Mouse (Mus musculus) adrenal gland, adult 8-10 months (tissue): ENCODE measurements at regions not wholly inside any gene's neighbourhood (a gene's known extent, or its start where the extent isn't known, plus 50 kb on each side); places are given as distances from the start of the nearest gene placed in this dataset.

Source experiments
- DNase-seq: peaks from one replicate; pipeline ENCODE4 v3.0.0; 2022

DNA sequence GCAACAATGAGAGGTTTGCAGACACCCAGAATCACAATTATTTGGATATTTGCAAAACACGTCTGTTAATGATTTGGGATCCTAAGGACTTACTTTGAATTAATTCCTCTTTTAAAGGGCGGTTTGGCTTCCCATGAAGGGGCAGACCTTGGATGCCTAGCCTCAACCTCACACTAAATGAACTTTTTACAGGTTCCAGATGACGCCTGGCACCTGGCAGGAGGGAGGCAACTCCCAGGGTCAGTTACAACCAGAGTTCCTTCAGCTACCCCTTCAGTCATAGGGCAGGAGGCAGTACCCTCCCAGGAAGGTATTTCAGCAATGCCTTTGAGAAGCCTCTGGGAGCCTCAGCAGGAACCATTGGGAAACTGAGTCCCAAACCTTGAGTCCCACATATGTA, 57.9 kb upstream of the Stx18 start:
- no peak for DNase-seq

DNA sequence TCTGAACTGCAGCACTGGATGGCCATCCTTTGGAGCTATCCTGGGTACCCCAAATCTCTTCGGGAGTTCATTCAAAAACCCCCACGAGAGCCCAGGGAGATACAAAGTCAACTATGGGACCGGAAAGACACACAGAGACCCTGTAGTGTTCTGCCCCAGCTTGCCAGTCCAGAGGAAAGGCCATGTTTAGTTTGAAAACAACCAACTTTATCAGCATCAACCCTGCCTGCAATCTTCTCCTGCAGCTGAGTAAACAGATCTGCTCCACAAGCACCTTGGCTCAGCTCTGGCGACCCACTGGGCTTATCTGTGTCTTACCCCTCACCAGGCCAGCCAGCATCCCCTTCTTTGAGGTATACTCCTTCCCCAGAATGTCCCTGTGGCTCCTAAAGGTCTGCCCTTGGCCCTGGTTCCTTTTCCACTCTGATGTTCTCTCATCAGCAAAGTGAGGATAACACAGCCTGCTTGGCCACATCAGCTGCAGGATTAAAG, 61.6 kb upstream of the Stx18 start:
- no peak for DNase-seq

DNA sequence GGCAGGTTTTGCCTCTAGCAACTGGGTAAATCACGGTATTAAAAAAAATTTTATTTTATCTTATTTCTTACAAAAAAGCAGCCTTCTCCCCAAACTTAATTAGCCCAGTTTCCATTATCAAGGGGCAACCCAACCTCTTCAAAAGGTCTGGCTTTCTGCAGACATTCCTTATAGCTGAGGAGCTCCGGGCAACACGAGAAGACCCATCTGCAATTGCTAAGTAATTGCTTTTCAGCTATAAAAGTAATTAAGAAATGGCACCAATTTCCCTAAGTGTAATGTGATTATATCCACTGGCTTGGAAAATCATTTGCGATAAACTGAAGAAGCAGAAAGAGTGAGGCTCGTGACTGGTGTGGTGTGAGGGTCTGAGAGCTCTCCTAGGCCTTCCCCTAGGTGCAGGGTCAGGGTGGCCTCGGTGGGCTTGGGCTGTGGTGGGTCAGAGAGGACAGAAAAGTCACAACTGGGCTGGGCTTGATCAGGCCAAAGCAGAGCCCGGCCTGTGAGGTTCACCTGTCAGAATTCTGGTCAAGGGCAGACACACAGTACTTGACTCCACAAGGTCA, 65.5 kb upstream of the Stx18 start:
- DNase-seq: no peak

DNA sequence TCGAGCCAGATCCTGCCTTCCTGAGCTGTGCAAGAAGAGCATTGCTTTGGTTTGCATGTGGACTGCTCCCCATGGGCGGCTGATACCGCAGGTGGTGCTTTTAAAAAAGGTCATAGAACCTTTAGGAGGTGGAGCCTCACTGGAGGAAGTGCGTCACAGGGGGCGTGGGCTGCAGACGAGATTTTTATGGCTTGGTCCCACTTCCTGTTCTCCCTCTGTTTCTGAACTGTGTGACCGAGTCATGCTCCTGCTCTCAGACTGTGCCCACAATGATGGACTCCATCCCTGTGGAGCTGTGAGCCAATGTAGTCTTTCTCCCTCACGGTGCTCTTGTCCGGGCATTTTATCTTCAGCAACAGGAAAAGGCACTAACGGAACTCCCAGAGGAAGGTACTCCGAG, 66.8 kb upstream of the Stx18 start:
- DNase-seq: no peak

DNA sequence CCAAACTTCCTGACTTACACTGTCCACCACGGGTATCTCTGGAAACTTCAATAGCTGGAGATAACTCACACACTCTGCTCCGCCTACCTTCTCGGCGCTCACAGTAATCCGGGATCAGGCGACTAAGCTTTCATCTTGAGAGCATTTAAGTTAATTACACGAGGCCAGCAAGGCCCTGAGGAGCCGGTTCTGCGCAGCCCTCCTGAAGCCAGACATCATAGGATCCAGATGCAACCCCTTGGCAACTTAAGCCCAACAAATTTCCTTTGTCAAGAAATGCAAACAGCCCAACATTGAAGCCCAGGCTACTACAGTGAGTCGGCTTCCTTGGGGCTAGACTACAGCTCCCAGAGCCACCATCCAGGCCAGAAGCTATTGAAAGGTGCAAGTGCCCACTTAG, 69.9 kb upstream of the Stx18 start:
- no peak for DNase-seq

DNA sequence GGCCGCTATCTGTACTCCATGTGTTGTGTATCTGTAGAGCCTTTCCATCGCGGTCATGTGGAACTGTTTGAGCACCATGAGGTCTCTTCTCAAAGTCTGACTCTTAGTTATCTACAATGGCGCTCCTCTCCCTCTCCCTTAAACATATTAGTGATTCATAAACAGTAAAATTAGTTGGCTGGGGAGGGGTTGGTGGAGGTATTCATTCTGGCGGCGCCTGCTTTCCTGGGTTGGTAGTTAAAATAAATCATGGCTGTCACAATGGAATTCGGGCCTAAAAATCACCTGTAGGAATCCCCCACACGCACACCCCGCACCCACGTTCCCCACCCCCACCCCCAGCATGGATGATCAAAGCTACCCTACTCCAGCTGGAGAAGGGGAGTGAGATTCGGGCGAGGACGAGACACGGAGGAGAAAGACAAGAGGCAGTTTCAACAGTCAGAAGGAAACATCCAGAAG, 70.6 kb upstream of the Stx18 start:
- no peak for DNase-seq

DNA sequence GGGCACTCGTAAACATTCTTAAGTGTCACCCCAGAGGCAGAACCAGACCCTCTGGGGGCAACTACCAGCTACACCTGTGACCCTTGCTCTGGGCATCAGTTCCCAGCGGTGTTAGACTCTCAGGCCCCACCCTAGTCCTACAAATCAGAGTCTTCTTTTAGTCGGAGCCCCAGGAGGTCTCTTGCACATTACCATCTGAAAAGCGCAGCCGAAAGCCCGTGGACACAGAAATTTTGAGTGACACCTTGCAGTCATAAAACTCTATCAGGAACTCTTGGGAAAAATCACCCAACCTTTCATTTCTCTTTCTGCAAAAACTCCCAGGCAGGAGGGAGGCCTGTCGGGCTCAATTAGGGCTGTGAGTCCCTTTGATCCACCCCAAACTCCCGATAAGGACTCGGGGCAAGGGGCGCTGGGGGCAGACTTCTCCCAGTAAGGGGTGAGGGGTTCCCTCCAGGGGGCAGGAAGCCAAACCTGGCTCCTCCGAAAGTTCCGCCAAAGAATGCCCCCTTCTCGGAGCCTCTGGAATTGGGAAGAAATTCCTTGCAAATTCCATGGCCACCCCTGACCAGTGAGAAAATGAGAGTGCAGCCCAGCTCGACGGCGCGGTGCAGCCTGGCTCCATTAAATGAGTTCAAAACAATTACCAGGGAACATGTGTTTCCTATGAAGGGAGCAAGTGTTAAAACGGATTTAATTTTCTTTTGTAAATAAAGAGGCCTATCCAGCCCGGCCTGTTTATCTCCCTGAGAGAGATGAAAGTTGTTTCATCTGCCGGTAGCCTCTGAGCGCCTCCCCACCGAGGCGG, 71.2 kb upstream of the Stx18 start:
- no peak for DNase-seq

DNA sequence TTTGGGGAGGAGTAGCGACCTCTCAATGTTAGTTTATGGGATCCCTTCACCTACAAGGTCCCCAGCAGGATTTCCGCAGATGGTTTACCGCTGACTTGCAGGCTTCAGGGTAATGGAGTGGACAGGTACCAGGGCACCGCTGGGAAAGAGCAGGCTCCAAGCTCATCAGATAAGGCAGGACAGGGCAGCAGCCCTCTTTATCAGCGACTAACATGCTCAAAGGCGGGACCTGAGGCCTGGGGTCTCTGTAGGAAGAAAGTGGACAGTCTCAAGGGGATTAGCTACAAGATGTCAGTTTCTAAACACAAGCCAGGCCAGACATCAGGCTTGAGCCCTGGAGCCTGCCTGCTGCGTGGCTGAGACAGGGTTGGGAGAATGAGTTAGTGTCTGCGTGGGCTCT, 74.9 kb upstream of the Stx18 start:
- DNase-seq: no peak

DNA sequence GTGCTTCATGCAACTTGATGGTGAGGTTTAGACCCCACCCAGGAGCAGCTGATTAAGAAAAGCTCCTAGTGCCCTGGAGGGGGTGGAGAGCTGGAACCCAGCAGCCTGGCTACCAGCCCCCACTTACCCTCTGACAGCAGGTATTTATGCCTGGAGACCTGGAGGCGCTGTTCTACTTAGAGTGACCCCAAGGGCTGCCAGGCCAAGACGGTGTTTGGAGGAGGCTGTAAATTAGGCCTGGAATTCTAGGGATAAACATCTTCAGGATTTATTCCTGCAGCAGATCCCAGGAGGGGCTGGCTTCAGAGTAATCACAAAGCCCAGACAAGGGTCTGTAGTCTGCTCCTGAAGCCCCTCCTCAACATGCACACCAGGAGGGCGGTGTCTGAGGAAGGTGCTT, 76.0 kb upstream of the Stx18 start:
- no peak for DNase-seq

DNA sequence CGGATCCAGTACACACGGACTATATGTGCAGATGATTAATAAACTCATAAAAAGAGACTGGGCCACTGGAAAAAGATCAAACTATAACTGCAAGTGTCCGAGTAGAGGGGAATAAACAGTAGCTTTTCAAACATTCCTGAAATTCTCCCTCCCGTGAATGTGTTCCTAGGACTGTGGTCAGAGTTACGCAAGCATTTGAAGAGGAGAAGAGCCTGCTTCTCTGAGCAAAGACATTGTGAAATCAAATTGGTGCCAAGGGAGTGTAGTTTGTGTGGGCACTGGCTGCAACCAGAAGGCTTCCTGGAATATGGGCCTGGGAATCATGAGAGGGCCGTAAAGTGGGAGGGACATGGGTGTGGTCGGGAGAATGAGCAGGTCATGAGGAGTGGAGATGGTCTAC, 78.3 kb upstream of the Stx18 start:
- DNase-seq: no peak

DNA sequence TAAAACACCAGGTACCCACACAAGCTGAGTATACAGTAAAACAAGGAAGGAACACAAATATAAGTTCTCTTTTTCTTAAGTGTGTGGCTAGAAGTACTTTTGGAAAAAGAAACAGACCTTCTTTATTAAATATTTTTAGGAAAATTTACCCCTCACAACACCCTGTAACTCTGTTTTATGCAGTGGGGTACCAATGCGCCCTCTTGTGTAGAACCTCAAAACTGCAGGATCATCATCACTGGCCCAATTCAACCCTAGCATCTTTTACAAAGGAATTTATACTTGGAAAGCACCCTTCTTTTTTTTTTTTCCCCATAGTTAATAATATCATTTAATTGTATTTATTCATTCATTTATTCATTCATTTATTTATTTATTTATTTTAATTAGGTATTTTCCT, 86.4 kb upstream of the Stx18 start:
- DNase-seq: no peak

DNA sequence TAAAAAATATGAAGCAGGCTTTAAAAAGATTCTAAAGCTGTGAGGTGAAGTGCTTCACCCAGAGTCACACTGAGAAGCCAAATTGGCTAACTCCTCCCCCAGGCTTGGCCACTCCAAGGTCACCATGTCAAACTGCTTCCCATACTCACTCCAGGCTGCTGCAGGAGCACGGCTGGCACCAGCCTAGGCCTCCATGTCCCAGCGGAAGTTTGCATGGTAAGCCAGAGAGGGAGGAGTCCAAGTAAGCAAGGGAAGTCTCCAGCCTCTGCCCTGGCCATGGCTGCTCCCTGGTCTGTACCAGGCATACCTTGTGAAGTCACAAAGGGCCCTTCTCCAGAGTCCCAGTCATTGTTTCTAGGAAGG, 105.8 kb upstream of the Stx18 start:
- DNase-seq: no peak

DNA sequence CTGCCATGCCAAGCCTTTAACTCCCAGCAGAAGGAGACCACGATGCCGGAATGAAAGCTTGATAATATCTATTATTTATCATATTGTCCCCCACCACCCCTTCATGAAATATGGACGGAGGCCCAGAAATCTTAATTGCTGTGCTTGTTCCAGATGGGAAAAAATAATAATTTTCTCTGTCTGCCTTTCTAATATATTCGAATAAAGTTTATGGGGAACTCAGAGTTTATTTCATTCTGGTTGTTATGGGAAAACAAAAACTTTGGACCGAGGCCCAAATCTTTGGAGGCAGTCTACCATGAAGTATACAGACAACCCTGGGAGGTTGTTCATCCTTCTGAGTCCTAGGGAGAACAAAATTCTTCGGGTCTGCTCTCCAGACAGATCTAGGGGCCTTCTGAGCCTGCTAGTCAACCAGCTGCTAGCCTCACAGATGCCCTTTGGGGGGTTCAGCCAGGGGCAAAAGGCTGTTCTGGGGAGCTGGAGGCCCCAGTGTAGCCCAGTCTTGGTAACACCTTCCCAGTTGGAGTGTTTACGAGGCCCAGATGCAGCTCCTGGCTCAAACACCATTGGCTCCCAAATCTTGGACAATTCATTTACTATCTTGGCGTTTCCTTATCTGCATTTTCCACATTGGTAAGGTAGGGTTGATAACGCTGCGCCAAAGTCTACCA, 106.3 kb upstream of the Stx18 start:
- no peak for DNase-seq

DNA sequence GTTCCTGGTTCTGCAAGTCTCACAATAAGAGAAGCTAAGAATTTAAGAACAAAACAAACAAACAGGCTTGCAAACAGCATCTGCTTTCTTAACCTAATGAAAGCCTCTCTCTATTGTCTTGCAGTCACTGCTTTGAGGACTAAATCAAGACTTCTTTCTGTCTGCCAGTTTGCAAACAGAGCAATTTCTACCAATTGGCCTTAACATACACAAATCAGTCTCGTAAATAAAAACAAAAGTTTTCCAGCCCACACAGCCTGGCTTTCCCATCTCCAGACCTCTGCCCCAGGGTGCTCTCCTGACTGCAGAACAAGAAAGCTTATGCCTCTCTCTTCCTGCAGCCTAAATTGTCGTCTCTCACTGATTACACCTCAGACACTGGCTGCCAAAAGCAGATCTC, 96.1 kb upstream of the Msx1 start:
- no peak for DNase-seq

DNA sequence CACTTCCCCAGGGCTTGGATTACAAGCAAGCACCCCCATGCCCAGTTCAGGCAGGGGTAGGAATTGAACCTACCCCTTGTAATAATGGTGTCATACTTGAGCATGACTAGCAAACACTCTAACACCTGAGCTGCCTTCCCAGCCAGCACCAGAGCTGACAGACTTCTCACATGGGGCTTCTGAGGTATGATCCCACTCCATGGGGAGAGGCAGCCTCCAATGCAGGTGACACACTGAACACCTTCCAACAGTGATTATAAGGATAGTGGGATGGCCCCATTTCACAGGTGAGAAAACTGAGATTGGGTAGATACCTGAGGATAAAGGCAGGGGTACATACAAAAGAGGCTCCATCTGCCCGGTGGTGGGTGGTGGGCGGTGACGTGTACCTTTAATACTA, 94.7 kb upstream of the Msx1 start:
- DNase-seq: no peak

DNA sequence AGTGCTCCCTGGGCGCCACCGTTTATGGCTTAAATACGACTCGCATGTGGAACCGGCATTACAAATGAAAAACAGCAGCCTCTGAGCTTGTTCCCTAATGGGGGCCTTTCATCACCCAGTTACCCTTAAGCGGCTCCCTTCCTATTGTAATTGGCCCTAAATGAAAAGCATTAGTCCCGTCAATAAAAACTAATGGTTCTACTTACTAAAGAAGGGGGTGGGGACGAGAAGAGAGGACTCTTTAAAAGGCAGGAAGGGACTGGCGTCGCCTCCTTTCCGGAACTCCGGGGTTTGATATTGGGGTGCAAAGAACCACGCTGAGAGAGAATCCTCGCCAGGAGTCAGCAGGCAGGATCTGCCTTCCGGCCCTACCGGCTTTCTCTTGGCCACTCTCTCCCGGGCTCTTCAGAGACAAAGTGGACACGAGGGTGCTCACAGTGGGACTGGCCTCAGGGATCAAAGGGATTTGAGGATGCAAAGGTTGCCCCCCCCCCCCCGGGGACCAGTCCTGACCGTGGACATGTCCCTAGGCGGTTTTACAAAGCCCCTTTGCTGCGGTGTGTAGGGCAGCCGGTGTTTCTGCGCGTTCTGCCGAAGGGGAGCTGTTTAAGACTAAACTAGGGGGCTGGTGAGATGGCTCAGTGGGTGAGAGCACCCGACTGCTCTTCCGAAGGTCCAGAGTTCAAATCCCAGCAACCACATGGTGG, 93.8 kb upstream of the Msx1 start:
- no peak for DNase-seq

DNA sequence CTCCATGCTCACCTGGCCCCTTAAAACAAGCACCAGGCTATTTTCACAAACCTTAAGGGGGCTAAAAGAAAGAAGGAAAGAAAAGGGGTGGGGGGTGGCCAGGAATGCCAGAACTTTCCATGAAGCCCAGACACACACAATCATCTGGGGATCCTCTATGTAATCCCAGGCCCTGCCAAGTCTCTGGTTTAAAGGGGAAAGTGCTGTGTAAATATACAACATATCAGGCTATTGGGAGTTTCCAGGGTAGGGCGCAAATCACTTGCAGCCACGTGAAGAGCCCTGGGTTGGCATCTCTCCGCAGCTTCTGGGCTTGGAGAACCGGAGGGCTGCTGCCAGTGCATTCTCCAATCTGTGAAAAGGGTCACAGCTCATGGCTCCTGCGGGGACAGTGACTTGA, 92.8 kb upstream of the Msx1 start:
- no peak for DNase-seq

DNA sequence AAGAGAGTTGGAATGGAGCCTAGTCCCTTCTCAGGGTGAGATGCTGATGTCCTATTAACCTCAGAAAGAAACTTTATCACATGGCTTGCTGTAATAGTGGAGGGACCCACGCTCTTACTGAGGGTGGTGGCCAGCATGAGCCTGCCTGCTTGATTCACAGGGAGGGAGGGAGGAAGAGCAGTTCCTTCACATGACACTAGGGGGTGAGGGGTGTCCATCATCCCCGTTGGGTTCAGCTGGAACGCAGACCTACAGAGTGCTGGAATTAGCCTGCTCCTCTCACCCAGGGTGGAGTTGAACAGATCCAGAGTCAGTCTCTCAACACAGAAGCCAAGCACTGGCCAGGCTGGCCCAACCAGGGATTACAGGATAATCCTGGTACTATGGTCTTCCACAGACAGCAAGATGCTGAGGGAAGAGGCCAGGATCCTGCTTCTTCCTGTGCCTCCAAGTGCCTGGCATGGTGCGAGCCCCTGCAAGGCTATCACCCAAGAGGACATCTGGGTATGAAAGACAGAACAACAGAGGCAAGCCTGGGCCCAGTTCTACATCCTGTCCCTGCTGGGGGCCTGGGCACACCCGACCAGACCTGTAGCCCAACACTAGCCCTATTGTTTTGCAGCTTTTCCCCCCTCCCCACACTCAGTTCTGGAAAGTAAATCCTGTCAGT, 80.4 kb upstream of the Msx1 start:
- DNase-seq: no peak

DNA sequence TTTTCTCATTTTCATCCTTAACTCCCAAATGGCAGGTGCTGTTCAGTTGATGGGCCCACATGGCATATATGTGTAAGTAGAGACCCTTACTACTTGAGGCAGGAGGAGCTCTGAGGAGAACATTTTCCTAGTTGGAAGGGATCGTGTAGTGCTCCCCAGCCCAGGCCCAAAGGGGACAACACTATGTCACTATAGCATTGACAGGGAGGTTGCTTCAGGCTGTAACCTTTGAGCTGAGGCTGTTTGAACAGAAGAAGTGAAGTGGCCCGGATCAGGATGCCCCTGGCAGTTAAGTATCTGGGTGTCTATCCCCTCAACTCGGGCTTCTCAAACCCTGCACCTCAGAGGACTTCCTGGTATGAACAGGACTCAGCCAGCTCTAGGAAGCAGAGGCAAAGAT, 79.5 kb upstream of the Msx1 start:
- DNase-seq: no peak

DNA sequence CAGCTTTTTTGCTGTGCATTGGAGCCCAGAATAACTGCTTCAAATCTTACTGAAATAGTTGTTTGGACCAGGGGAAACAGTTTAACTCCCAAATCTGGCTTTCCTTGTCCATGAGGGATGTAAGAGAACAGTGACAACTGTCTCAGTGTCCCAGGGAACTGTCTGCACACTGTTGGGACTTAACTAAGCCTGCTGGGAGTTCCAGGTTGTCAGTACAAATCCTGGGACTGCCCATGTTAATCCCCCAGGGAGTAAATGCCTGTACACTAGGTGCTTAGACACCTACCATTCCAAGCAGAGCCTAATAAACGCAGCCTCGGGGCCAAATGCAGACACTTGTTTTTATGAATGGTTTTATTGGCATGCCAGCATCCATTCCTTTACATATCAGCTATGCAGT, 78.4 kb upstream of the Msx1 start:
- DNase-seq: no peak

DNA sequence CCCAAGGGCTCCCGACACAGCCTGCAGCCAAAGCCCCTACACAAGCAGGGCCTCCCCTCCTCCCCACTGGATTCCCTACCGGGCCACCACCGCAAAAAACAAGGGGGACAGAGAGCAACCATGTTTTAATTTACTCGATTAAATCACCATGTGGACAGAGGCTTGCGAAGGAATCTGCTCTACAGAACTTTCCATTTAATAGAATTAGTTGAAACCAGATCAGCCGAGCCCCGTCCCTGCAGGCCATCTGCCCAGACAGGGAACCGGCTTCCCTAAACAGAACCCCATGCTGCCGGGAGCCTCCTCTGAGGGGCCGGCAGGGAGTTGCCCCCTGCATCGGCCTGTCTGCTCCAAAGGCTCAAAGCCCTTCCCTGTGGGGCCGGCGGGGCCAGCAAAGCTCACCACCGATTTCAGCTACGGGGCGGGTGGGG, 77.5 kb upstream of the Msx1 start:
- DNase-seq: no peak

DNA sequence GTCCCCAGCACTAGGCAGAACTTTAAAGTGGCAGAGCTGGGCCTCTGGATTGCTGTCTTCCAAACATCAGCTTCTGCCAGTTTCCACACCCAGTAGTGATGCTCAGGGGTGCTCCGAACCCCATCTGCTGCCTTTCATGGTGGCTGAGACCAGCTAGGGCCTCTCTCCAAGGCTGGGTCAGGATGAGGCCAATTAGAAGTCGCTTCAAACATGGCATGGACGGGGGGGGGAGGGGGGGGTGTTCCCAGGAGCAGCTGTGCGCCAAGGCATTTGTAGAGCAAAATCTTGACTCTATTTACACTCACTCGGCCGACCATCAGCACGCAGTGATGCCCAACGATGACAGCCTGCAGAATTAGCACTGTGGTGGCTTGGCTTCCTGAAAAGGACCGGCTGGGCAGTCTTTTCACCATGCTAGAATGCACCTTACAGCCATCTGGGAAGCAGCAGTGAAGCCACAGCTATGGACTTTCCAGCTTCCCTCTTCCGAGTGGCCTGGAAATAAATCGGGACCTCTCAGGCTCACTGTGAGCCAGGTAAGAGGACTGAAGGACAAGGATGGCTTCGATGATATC, 73.7 kb upstream of the Msx1 start:
- DNase-seq: no peak
